Mouse (Mus musculus): ENCODE results near the gene Ccl5. TPM values are rescaled to one million over a fixed set of nuclear protein-coding genes. Genes with fewer than 3 reads are reported as not detected.

Ccl5 gene
- total RNA-seq, 1 experiment, result not detected

DNA sequence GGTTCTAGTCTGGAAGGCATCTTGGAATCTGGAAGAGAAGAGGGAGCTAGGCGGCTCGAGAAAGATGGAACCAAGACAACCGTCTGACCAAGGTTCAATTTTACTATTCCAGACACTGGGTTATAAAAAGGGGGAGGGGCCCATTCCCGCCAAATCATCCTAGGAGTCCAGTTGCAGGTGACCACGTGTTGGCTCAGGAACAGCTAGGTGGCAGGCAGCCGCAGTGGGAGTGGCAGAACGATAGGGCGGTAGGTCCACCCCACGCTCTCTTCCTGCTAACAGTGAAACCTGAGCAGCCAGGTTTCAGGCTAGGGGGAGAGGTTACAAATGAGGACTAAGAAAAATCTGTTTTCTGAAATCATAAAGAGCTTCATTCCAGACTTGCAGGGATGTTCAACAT lies 42.5 kb upstream of the Ccl5 start:
- H3K9ac ChIP-seq (ENCODE audit: insufficient read depth, low read depth, low read length, poor library complexity, severe bottlenecking), result no peak overlapping the region
- H3K4me1 ChIP-seq (ENCODE audit: control insufficient read depth in 2 of 2, insufficient read depth in 2 of 2, low read length in 2 of 2, poor library complexity in 1 of 2), result no peaks in the 10 kb centered on the region
- no peaks in the 10 kb centered on the region for H3K36me3 ChIP-seq (ENCODE audit: control insufficient read depth, insufficient read depth, low read length, poor library complexity, severe bottlenecking)
- no peaks in the 10 kb centered on the region for H3K9me3 ChIP-seq (ENCODE audit: control insufficient read depth, insufficient read depth, low read depth, low read length)
- in situ Hi-C loops (cut with MboI; ENCODE audit: low sequenced_read_pairs in 2 of 2, unreplicated experiment in 2 of 2), result loop anchor here in 1 of 2 experiments (25.0 kb wide), 1 partner anchor 164 kb away; the partner anchor contains the start of gene Wfdc21
- TF ChIP-seq MAFK (IDR thresholded peaks at IDR 0.05; ENCODE audit: insufficient read depth, low read depth, low read length), result no peak
- H3K27ac ChIP-seq (ENCODE audit: insufficient read depth, low read depth, low read length, poor library complexity, severe bottlenecking), result no peak overlapping the region
- no peak for DNase-seq (ENCODE audit: low read depth, low spot score)
- H3K4me3 ChIP-seq (ENCODE audit: insufficient read depth in 1 of 2, low read depth in 1 of 2, low read length in 2 of 2, poor library complexity in 1 of 2, severe bottlenecking in 1 of 2), result no peak overlapping the region

DNA sequence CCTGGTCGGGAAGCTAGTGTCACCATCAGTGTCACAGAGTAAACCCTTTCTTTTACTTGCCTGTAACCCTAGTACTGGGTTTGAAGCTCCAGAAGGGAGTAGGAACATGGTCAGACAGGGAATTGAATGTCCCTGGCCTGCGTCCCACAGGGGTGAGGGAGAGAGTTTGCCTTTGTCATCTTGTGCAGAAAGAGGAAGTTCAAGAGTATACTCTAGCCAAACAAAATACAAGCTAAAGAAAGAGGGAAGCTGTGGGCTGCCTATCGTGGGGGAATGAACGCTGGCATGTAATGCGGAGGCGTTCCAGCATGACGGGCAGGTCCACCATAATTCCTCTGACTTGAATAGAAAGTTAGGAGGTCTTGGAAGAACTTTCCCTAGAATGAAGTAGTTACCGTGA lies 41.9 kb upstream of the Ccl5 start:
- no peak for DNase-seq (ENCODE audit: low read depth, low spot score)
- Histone ChIP-seq H3K36me3 (ENCODE audit: control insufficient read depth, insufficient read depth, low read length, poor library complexity, severe bottlenecking) (no peaks in the 10 kb centered on the region), H3K4me1 (ENCODE audit: control insufficient read depth in 2 of 2, insufficient read depth in 2 of 2, low read length in 2 of 2, poor library complexity in 1 of 2) (no peaks in the 10 kb centered on the region), H3K9ac (ENCODE audit: insufficient read depth, low read depth, low read length, poor library complexity, severe bottlenecking) (no peak overlapping the region), H3K4me3 (ENCODE audit: insufficient read depth in 1 of 2, low read depth in 1 of 2, low read length in 2 of 2, poor library complexity in 1 of 2, severe bottlenecking in 1 of 2) (no peak overlapping the region), H3K27ac (ENCODE audit: insufficient read depth, low read depth, low read length, poor library complexity, severe bottlenecking) (no peak overlapping the region), H3K9me3 (ENCODE audit: control insufficient read depth, insufficient read depth, low read depth, low read length) (no peaks in the 10 kb centered on the region)
- in situ Hi-C loops (cut with MboI; ENCODE audit: low sequenced_read_pairs in 2 of 2, unreplicated experiment in 2 of 2), result loop anchor here in 1 of 2 experiments (25.0 kb wide), 1 partner anchor 165 kb away; the partner anchor contains the start of gene Wfdc21
- TF ChIP-seq ZC3H11A (IDR thresholded peaks at IDR 0.05; ENCODE audit: borderline replicate concordance, low read depth, low read length), result no peak
- TF ChIP-seq ZNF384 (IDR thresholded peaks at IDR 0.05; ENCODE audit: low read depth, low read length), result no peak
- TF ChIP-seq HCFC1 (IDR thresholded peaks at IDR 0.05; ENCODE audit: borderline replicate concordance, insufficient read depth, low read length), result no peak
- no peak for TF ChIP-seq CHD2 (IDR thresholded peaks at IDR 0.05; ENCODE audit: low read depth, low read length)
- no peak for TF ChIP-seq MAFK (IDR thresholded peaks at IDR 0.05; ENCODE audit: insufficient read depth, low read depth, low read length)

GRCm38 (mm10) chr11:83570189-83570588 lies 39.9 kb upstream of the Ccl5 start:
- H3K4me3 ChIP-seq (ENCODE audit: insufficient read depth in 1 of 2, low read depth in 1 of 2, low read length in 2 of 2, poor library complexity in 1 of 2, severe bottlenecking in 1 of 2), result no peak overlapping the region
- in situ Hi-C loops (cut with MboI; ENCODE audit: low sequenced_read_pairs in 2 of 2, unreplicated experiment in 2 of 2), result loop anchor here in 1 of 2 experiments (25.0 kb wide), 1 partner anchor 167 kb away; the partner anchor contains the start of gene Wfdc21
- DNase-seq (ENCODE audit: low read depth, low spot score), result no peak
- no peak overlapping the region for H3K27ac ChIP-seq (ENCODE audit: insufficient read depth, low read depth, low read length, poor library complexity, severe bottlenecking)
- no peak overlapping the region for H3K9ac ChIP-seq (ENCODE audit: insufficient read depth, low read depth, low read length, poor library complexity, severe bottlenecking)
- H3K4me1 ChIP-seq (ENCODE audit: control insufficient read depth in 2 of 2, insufficient read depth in 2 of 2, low read length in 2 of 2, poor library complexity in 1 of 2), result no peaks in the 10 kb centered on the region
- TF ChIP-seq CHD2 (IDR thresholded peaks at IDR 0.05; ENCODE audit: low read depth, low read length) (no peak), ZC3H11A (IDR thresholded peaks at IDR 0.05; ENCODE audit: borderline replicate concordance, low read depth, low read length) (no peak), HCFC1 (IDR thresholded peaks at IDR 0.05; ENCODE audit: borderline replicate concordance, insufficient read depth, low read length) (no peak), ZNF384 (IDR thresholded peaks at IDR 0.05; ENCODE audit: low read depth, low read length) (no peak), MAFK (IDR thresholded peaks at IDR 0.05; ENCODE audit: insufficient read depth, low read depth, low read length) (no peak)
- no peaks in the 10 kb centered on the region for H3K9me3 ChIP-seq (ENCODE audit: control insufficient read depth, insufficient read depth, low read depth, low read length)
- H3K36me3 ChIP-seq (ENCODE audit: control insufficient read depth, insufficient read depth, low read length, poor library complexity, severe bottlenecking), result no peaks in the 10 kb centered on the region

DNA sequence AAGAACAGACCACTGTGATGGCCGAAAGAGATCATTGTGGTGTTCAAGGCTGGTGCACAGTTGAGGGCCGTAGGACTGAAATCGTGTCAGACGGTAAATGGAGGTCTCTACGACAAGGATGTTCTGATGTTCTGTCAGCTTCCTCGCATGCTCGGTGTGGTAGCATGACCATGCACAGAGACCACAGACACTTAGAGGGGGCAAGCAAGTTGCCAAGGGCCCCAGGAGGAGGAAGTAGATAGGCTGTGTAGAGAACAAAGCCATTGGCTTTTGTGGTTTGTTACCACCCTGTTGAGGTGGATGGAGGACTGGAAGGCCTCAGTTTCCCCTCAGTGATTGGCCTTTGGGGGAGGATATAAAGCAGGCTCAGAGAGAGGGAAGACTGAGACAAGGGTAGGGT lies 38.9 kb upstream of the Ccl5 start:
- no peaks in the 10 kb centered on the region for H3K9me3 ChIP-seq (ENCODE audit: control insufficient read depth, insufficient read depth, low read depth, low read length)
- no peak for DNase-seq (ENCODE audit: low read depth, low spot score)
- H3K36me3 ChIP-seq (ENCODE audit: control insufficient read depth, insufficient read depth, low read length, poor library complexity, severe bottlenecking), result no peaks in the 10 kb centered on the region
- TF ChIP-seq ZC3H11A (IDR thresholded peaks at IDR 0.05; ENCODE audit: borderline replicate concordance, low read depth, low read length), result no peak
- no peak for TF ChIP-seq MAFK (IDR thresholded peaks at IDR 0.05; ENCODE audit: insufficient read depth, low read depth, low read length)
- no peak for TF ChIP-seq HCFC1 (IDR thresholded peaks at IDR 0.05; ENCODE audit: borderline replicate concordance, insufficient read depth, low read length)
- TF ChIP-seq CHD2 (IDR thresholded peaks at IDR 0.05; ENCODE audit: low read depth, low read length), result no peak
- no peak for TF ChIP-seq ZNF384 (IDR thresholded peaks at IDR 0.05; ENCODE audit: low read depth, low read length)
- no peak overlapping the region for H3K4me3 ChIP-seq (ENCODE audit: insufficient read depth in 1 of 2, low read depth in 1 of 2, low read length in 2 of 2, poor library complexity in 1 of 2, severe bottlenecking in 1 of 2)
- no peak overlapping the region for H3K9ac ChIP-seq (ENCODE audit: insufficient read depth, low read depth, low read length, poor library complexity, severe bottlenecking)
- in situ Hi-C loops (cut with MboI; ENCODE audit: low sequenced_read_pairs in 2 of 2, unreplicated experiment in 2 of 2), result loop anchor here in 1 of 2 experiments (25.0 kb wide), 1 partner anchor 168 kb away; the partner anchor contains the start of gene Wfdc21
- no peak overlapping the region for H3K27ac ChIP-seq (ENCODE audit: insufficient read depth, low read depth, low read length, poor library complexity, severe bottlenecking)
- no peaks in the 10 kb centered on the region for H3K4me1 ChIP-seq (ENCODE audit: control insufficient read depth in 2 of 2, insufficient read depth in 2 of 2, low read length in 2 of 2, poor library complexity in 1 of 2)

DNA sequence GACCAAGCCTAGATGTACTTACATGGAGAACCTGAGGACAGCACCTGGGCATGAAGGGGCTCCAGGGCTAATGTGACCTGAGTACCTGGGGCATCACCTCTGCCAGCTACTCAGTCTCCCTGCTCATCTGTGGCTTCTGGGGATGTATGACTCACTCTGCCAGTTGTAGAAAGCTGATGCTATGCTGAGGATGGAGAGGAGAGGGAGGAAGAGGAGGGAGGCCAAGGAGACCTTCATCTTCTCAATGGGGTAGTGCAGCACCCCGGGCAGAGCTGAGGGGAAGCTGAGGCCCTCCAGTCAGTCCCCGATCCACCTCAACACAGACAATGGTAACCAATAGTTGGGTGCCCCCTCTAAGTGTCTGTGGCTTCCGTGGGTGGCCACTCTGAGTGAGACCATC lies 38.5 kb upstream of the Ccl5 start:
- H3K9ac ChIP-seq (ENCODE audit: insufficient read depth, low read depth, low read length, poor library complexity, severe bottlenecking), result no peak overlapping the region
- no peak for TF ChIP-seq ZNF384 (IDR thresholded peaks at IDR 0.05; ENCODE audit: low read depth, low read length)
- no peak for TF ChIP-seq CHD2 (IDR thresholded peaks at IDR 0.05; ENCODE audit: low read depth, low read length)
- TF ChIP-seq MAFK (IDR thresholded peaks at IDR 0.05; ENCODE audit: insufficient read depth, low read depth, low read length), result no peak
- TF ChIP-seq ZC3H11A (IDR thresholded peaks at IDR 0.05; ENCODE audit: borderline replicate concordance, low read depth, low read length), result no peak
- TF ChIP-seq HCFC1 (IDR thresholded peaks at IDR 0.05; ENCODE audit: borderline replicate concordance, insufficient read depth, low read length), result no peak
- no peaks in the 10 kb centered on the region for H3K36me3 ChIP-seq (ENCODE audit: control insufficient read depth, insufficient read depth, low read length, poor library complexity, severe bottlenecking)
- in situ Hi-C loops (cut with MboI; ENCODE audit: low sequenced_read_pairs in 2 of 2, unreplicated experiment in 2 of 2), result loop anchor here in 1 of 2 experiments (25.0 kb wide), 1 partner anchor 169 kb away; the partner anchor contains the start of gene Wfdc21
- no peak overlapping the region for H3K27ac ChIP-seq (ENCODE audit: insufficient read depth, low read depth, low read length, poor library complexity, severe bottlenecking)
- no peak overlapping the region for H3K4me3 ChIP-seq (ENCODE audit: insufficient read depth in 1 of 2, low read depth in 1 of 2, low read length in 2 of 2, poor library complexity in 1 of 2, severe bottlenecking in 1 of 2)
- no peaks in the 10 kb centered on the region for H3K9me3 ChIP-seq (ENCODE audit: control insufficient read depth, insufficient read depth, low read depth, low read length)
- H3K4me1 ChIP-seq (ENCODE audit: control insufficient read depth in 2 of 2, insufficient read depth in 2 of 2, low read length in 2 of 2, poor library complexity in 1 of 2), result no peaks in the 10 kb centered on the region
- no peak for DNase-seq (ENCODE audit: low read depth, low spot score)
